In the genomic region with DNA sequence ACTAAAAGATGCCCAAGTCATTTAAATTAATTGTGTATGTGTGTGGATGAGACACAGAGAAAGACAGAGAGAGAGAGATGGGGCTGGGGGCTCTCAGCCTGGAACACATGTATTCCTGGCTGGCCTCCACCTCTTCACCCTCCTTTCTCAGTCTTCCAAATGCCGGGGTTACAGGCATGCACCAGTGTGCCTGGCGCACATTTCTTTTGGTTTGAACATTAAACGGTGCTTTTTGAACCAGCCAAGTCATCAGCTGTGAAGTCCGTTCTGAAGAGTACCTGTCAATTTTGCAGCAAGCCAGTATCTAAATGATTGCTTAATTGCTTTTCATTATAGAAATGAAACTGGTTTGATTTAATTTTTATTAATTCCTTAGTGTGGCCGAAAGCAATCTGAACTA, we compare ENCODE assay signal across 20 mouse cellular contexts. TPM values are rescaled to one million over a fixed set of nuclear protein-coding genes. Genes with fewer than 3 reads are reported as not detected.
"Had no signal": no experiment of that assay in that cellular context is flagged by ENCODE, and none has a peak within 500 bp of the region (broad histone marks: within the 10 kb centered on the region; RNA-seq: fewer than 3 reads in every experiment).

No protein-coding gene starts in this region.

- H3K9me3 ChIP-seq: intestine, embryonic 15.5 days; limb, embryonic 10.5 days; liver, embryonic 13.5 days; lung, embryonic 15.5 days; megakaryocyte, embryonic 14.5 days; midbrain, embryonic 12.5 days; stomach, embryonic 15.5 days had no signal

- H3K4me2 ChIP-seq: intestine, embryonic 15.5 days; liver, embryonic 13.5 days; lung, embryonic 15.5 days; midbrain, embryonic 12.5 days; stomach, embryonic 15.5 days had no signal

- H3K27ac ChIP-seq: intestine, embryonic 15.5 days; left cerebral cortex, adult 2 months; limb, embryonic 10.5 days; liver, embryonic 13.5 days; lung, embryonic 15.5 days; macrophage; midbrain, embryonic 12.5 days; stomach, embryonic 15.5 days had no signal

- H3K4me3 ChIP-seq: intestine, embryonic 15.5 days; left cerebral cortex, adult 2 months; limb, embryonic 10.5 days; liver, embryonic 13.5 days; lung, embryonic 15.5 days; megakaryocyte, embryonic 14.5 days; midbrain, embryonic 12.5 days; stomach, embryonic 15.5 days had no signal

- DNase-seq: liver, embryonic 13.5 days; liver, postnatal 0 days; lung, postnatal 14 days; retina, postnatal 1 day; thymus, adult 2 months; thymus, postnatal 25 days had no signal

- H3K27me3 ChIP-seq: intestine, embryonic 15.5 days; liver, embryonic 13.5 days; lung, embryonic 15.5 days; megakaryocyte, embryonic 14.5 days; midbrain, embryonic 12.5 days; stomach, embryonic 15.5 days had no signal

- H3K9ac ChIP-seq: intestine, embryonic 15.5 days; liver, embryonic 13.5 days; liver, postnatal 0 days; lung, embryonic 15.5 days; midbrain, embryonic 12.5 days; stomach, embryonic 15.5 days had no signal

- H3K4me1 ChIP-seq: intestine, embryonic 15.5 days; limb, embryonic 10.5 days; lung, embryonic 15.5 days had no signal

- ATAC-seq: intestine, embryonic 15.5 days; liver, postnatal 0 days; midbrain, embryonic 16.5 days had no signal

- H3K36me3 ChIP-seq: intestine, embryonic 15.5 days; limb, embryonic 10.5 days; liver, embryonic 13.5 days; lung, embryonic 15.5 days; midbrain, embryonic 12.5 days; stomach, embryonic 15.5 days had no signal

RNA-seq across cellular contexts. Expression of a gene that starts 52.0 kb away (rescaled TPM):
- total RNA-seq: layer of hippocampus, postnatal 25 days; left cerebral cortex, adult 2 months; left cerebral cortex, postnatal 14 days; neutrophil, adult 5-6 weeks had no signal
- polyA plus RNA-seq: intestine, embryonic 15.5 days; limb, embryonic 10.5 days; limb, embryonic 14.5 days; liver, embryonic 13.5 days; liver, postnatal 0 days; lung, embryonic 15.5 days; macrophage; midbrain, embryonic 12.5 days; midbrain, embryonic 16.5 days; spleen, adult 2 months; stomach, embryonic 15.5 days had no signal
